Mouse (Mus musculus): ENCODE results near the gene Arsg.

DNA sequence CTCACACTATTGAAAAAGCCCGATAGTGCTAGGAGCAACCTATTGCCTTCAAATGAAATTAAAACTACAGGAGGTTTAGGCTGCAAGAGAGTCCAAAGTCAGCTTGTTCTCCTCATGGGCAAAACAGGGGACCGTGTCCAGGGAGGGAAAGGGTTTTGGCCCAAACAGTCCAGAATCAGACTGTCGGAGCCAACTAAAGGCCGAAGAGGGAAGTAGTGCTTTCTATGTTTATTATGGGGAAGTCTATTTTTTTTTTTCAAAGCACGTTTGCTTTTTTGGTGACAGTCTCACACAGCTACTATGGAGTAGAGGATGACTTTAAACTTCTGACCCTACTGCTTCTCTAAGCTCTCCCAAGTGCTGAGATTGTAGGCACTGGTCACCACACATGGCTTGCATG lies 5.0 kb upstream of the Arsg start:
- TF ChIP-seq CTCF (IDR thresholded peaks at IDR 0.05; ENCODE audit: low read depth), result no peak
- no peak for TF ChIP-seq EP300 (IDR thresholded peaks at IDR 0.05; ENCODE audit: low read depth)
